ENCODE assay signal across 24 mouse cellular contexts in the genomic region with DNA sequence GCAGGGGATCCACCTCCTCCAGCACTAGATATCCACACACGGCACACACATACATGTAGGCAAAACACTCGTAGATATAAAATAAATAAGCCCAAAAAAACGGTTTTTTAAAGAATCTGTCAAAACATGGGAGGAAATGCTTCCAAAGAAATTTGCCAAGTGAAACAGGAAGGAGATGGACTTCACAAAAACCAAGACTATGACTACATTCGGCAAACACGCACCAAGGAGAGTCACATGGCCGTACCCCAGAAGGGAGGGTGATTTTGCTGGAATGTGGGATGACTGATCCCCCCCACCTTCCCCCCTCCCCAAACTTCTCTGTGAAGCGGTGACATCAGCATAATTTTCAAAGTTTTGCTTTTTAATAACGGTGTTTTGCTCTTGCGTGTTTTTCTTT. TPM values are rescaled to one million over a fixed set of nuclear protein-coding genes. Genes with fewer than 3 reads are reported as not detected.
A peak's percentile ranks its signal among the peaks of the same experiment; 100 is the strongest.
DNase-seq lines count a peak whose midpoint lies in the region; ATAC-seq and TF ChIP-seq lines count a peak whose summit lies in the region.
"Had no signal": no experiment of that assay in that cellular context is flagged by ENCODE, and none has a peak within 500 bp of the region (broad histone marks: within the 10 kb centered on the region; RNA-seq: fewer than 3 reads in every experiment).

No protein-coding gene starts in this region.

- ATAC-seq in embryonic facial prominence, embryonic 14.5 days (ENCODE audit: low read depth), result no peak
- ATAC-seq in heart, postnatal 0 days (ENCODE audit: insufficient read depth, low read depth), result no peak
- ATAC-seq: forebrain, embryonic 16.5 days; hindbrain, postnatal 0 days; intestine, embryonic 16.5 days; midbrain, embryonic 15.5 days had no signal

- no peak overlapping the region for H3K27ac ChIP-seq in embryonic facial prominence, embryonic 14.5 days (replicated peaks; ENCODE audit: low read depth, low read length)
- H3K27ac ChIP-seq in embryonic facial prominence, embryonic 10.5 days (replicated peaks), result no peak overlapping the region
- H3K27ac ChIP-seq in heart, postnatal 0 days (ENCODE audit: low read depth), result 0 out of 2 replicates have a peak overlapping the region, but pooled peaks have one; percentile 28
- H3K27ac ChIP-seq in embryonic fibroblast, embryonic 13.5 days (ENCODE audit: insufficient read depth, low read length), result peak overlapping the region; percentile 89
- H3K27ac ChIP-seq: embryonic facial prominence, embryonic 15.5 days; hindbrain, postnatal 0 days; limb, embryonic 15.5 days; liver, embryonic 14.5 days; midbrain, embryonic 15.5 days had no signal

- H3K9ac ChIP-seq in embryonic facial prominence, embryonic 14.5 days (ENCODE audit: low read depth, low read length), result no peak overlapping the region; the same call in 1 of the 2 replicates
- no peak overlapping the region for H3K9ac ChIP-seq in heart, postnatal 0 days (replicated peaks; ENCODE audit: low read depth, low read length)
- H3K9ac ChIP-seq: embryonic facial prominence, embryonic 15.5 days; kidney, embryonic 15.5 days; limb, embryonic 15.5 days; liver, embryonic 14.5 days; lung, embryonic 14.5 days; midbrain, embryonic 15.5 days had no signal

- peak overlapping the region; percentile 7; the same call in 1 of the 2 replicates for H3K4me2 ChIP-seq in embryonic facial prominence, embryonic 14.5 days (ENCODE audit: low read depth, low read length)
- no peak overlapping the region for H3K4me2 ChIP-seq in heart, postnatal 0 days (ENCODE audit: low read depth, low read length)
- H3K4me2 ChIP-seq: embryonic facial prominence, embryonic 15.5 days; kidney, embryonic 15.5 days; limb, embryonic 15.5 days; lung, embryonic 14.5 days; midbrain, embryonic 15.5 days had no signal

- no peak for TF ChIP-seq EP300 in heart, postnatal 0 days (IDR thresholded peaks at IDR 0.05; ENCODE audit: low read depth)

- H3K9me3 ChIP-seq in embryonic facial prominence, embryonic 14.5 days (ENCODE audit: control insufficient read depth, low read length), result no peaks in the 10 kb centered on the region
- no peaks in the 10 kb centered on the region for H3K9me3 ChIP-seq in embryonic facial prominence, embryonic 10.5 days
- H3K9me3 ChIP-seq in heart, postnatal 0 days (replicated peaks; ENCODE audit: control insufficient read depth, low read length), result no peaks in the 10 kb centered on the region
- H3K9me3 ChIP-seq: embryonic facial prominence, embryonic 15.5 days; limb, embryonic 15.5 days; midbrain, embryonic 15.5 days had no signal

- no peak overlapping the region for H3K4me3 ChIP-seq in embryonic facial prominence, embryonic 14.5 days (ENCODE audit: low read depth, low read length)
- H3K4me3 ChIP-seq in embryonic facial prominence, embryonic 10.5 days, result no peak overlapping the region
- H3K4me3 ChIP-seq in heart, postnatal 0 days (ENCODE audit: low read depth, low read length), result no peak overlapping the region
- no peak overlapping the region for H3K4me3 ChIP-seq in embryonic fibroblast, embryonic 13.5 days (ENCODE audit: insufficient read depth, low read length)
- H3K4me3 ChIP-seq: embryonic facial prominence, embryonic 15.5 days; kidney, embryonic 15.5 days; limb, embryonic 15.5 days; midbrain, embryonic 15.5 days had no signal

- no peaks in the 10 kb centered on the region for H3K36me3 ChIP-seq in embryonic facial prominence, embryonic 14.5 days (ENCODE audit: control insufficient read depth, insufficient read depth, low read length)
- no peaks in the 10 kb centered on the region for H3K36me3 ChIP-seq in embryonic facial prominence, embryonic 10.5 days (replicated peaks)
- H3K36me3 ChIP-seq in heart, postnatal 0 days (replicated peaks; ENCODE audit: control insufficient read depth, insufficient read depth, low read length), result no peaks in the 10 kb centered on the region
- H3K36me3 ChIP-seq: embryonic facial prominence, embryonic 15.5 days; kidney, embryonic 15.5 days; limb, embryonic 15.5 days; midbrain, embryonic 15.5 days had no signal

- H3K4me1 ChIP-seq in embryonic facial prominence, embryonic 14.5 days (ENCODE audit: control insufficient read depth, insufficient read depth, low read length), result no peaks in the 10 kb centered on the region
- no peaks in the 10 kb centered on the region for H3K4me1 ChIP-seq in embryonic facial prominence, embryonic 10.5 days
- peaks cover 15% of the 10 kb centered on the region for H3K4me1 ChIP-seq in heart, postnatal 0 days (ENCODE audit: control insufficient read depth, insufficient read depth)
- peaks cover 5% of the 10 kb centered on the region; the same call in 1 of the 2 replicates for H3K4me1 ChIP-seq in embryonic fibroblast, embryonic 13.5 days (ENCODE audit: control insufficient read depth, insufficient read depth, low read length)
- H3K4me1 ChIP-seq: midbrain, embryonic 15.5 days had no signal

- TF ChIP-seq POLR2A in embryonic fibroblast, embryonic 13.5 days (IDR thresholded peaks at IDR 0.05; ENCODE audit: low read depth, low read length), result no peak

- no peaks in the 10 kb centered on the region for H3K27me3 ChIP-seq in embryonic facial prominence, embryonic 14.5 days (replicated peaks; ENCODE audit: control insufficient read depth, insufficient read depth, low read length)
- no peaks in the 10 kb centered on the region for H3K27me3 ChIP-seq in embryonic facial prominence, embryonic 10.5 days (replicated peaks; ENCODE audit: low read depth, poor library complexity, severe bottlenecking)
- H3K27me3 ChIP-seq in heart, postnatal 0 days (ENCODE audit: control insufficient read depth, insufficient read depth, low read length), result no peaks in the 10 kb centered on the region
- H3K27me3 ChIP-seq: embryonic facial prominence, embryonic 15.5 days; kidney, embryonic 15.5 days; limb, embryonic 15.5 days; midbrain, embryonic 15.5 days had no signal

- 53% methylated on average over 9 of the region's 9 CpGs for WGBS in embryonic facial prominence, embryonic 14.5 days
- WGBS in embryonic facial prominence, embryonic 10.5 days, result 83% methylated on average over 9 of the region's 9 CpGs
- WGBS in heart, postnatal 0 days, result 58% methylated on average over 9 of the region's 9 CpGs

- DNase-seq in embryonic facial prominence, embryonic 14.5 days (ENCODE audit: low spot score), result peak; percentile 47
- no peak for DNase-seq in embryonic facial prominence, embryonic 10.5 days (ENCODE audit: low spot score)
- DNase-seq in heart, postnatal 0 days (ENCODE audit: low spot score), result no peak
- no peak for DNase-seq in heart, postnatal 4 days
- DNase-seq in 3134 (ENCODE audit: extremely low read depth, insufficient read length, low spot score), result peak; percentile 61
- DNase-seq in thymus, adult 18-20 months, result no peak
- DNase-seq: adrenal gland, adult 8-10 months; cerebellum, adult 2 months; cerebellum, postnatal 25 days; embryo, embryonic 11 days; gastrocnemius, postnatal 25 days; left cerebral cortex, postnatal 4 days; lung, embryonic 14.5 days; lung, postnatal 4 days; thymus, postnatal 36 days had no signal

- no peak for TF ChIP-seq CTCF in heart, postnatal 0 days (IDR thresholded peaks at IDR 0.05; ENCODE audit: low read depth)
- no peak for TF ChIP-seq CTCF in embryonic fibroblast, embryonic 13.5 days (IDR thresholded peaks at IDR 0.05; ENCODE audit: borderline replicate concordance, insufficient read depth, low read length)

RNA-seq across cellular contexts. Expression of gene Smurf2, which starts 33.6 kb away (rescaled TPM):
- 18.1 and 20.7 TPM in 2 replicates for polyA plus RNA-seq in embryonic facial prominence, embryonic 14.5 days (2014; fragmentation: Nextera tagmentation; extraction: Ambion mirVana)
- 12.4 and 13.5 TPM in 2 replicates for polyA plus RNA-seq in embryonic facial prominence, embryonic 10.5 days (2016; fragmentation: Nextera tagmentation; extraction: Ambion mirVana)
- total RNA-seq in heart, postnatal 0 days (2014; rRNA removed; ENCODE audit: low replicate concordance), result 26.2 and 34.8 TPM in 2 replicates
- 7.4 and 7.9 TPM in 2 replicates for polyA plus RNA-seq in heart, postnatal 0 days (2015; fragmentation: Nextera tagmentation; extraction: Ambion mirVana)
- 10 to 100 TPM; 45.9 to 46.7 TPM for total RNA-seq in heart, postnatal 4 days (2021)
- polyA plus RNA-seq in embryonic fibroblast, embryonic 13.5 days (2011; ENCODE audit: insufficient read length, low read depth, missing spikeins), result 56.3 and 60.3 TPM in 2 replicates

RNA-seq across cellular contexts. Expression of gene Kpna2, which starts 45.2 kb away (rescaled TPM):
- polyA plus RNA-seq in embryonic facial prominence, embryonic 14.5 days (2014; fragmentation: Nextera tagmentation; extraction: Ambion mirVana), result 294 and 347 TPM in 2 replicates
- 631 and 685 TPM in 2 replicates for polyA plus RNA-seq in embryonic facial prominence, embryonic 10.5 days (2016; fragmentation: Nextera tagmentation; extraction: Ambion mirVana)
- total RNA-seq in heart, postnatal 0 days (2014; rRNA removed; ENCODE audit: low replicate concordance), result 177 and 180 TPM in 2 replicates
- polyA plus RNA-seq in heart, postnatal 0 days (2015; fragmentation: Nextera tagmentation; extraction: Ambion mirVana), result 109 and 124 TPM in 2 replicates
- total RNA-seq in heart, postnatal 4 days (2021), result 100 to 1,000 TPM; 179 to 190 TPM
- polyA plus RNA-seq in embryonic fibroblast, embryonic 13.5 days (2011; ENCODE audit: insufficient read length, low read depth, missing spikeins), result 215 and 225 TPM in 2 replicates

Comparison
In these comparisons a context has a peak if more than half of its experiments do, and no peak if none do; other contexts are left out.
1. DNase-seq: peak in embryonic facial prominence, embryonic 14.5 days (single experiment) and 3134 (single experiment); none in embryonic facial prominence, embryonic 10.5 days (single experiment), heart, postnatal 0 days (single experiment), heart, postnatal 4 days (single experiment) and thymus, adult 18-20 months (0 of 2).
2. H3K27ac ChIP-seq: peak in heart, postnatal 0 days (single experiment) and embryonic fibroblast, embryonic 13.5 days (single experiment); none in embryonic facial prominence, embryonic 14.5 days (single experiment) and embryonic facial prominence, embryonic 10.5 days (single experiment).